Mouse (Mus musculus) hindbrain, embryonic 10.5 days (tissue): ENCODE measurements around the gene Olfr806. TPM values are rescaled to one million over a fixed set of nuclear protein-coding genes. Genes with fewer than 3 reads are reported as not detected.

ENCODE experiments used
- DNase-seq: peaks from one replicate; pipeline ENCODE4 v3.0.0-alpha.2; 2017; ENCODE audit warnings: low spot score
- H3K27ac ChIP-seq: fragments of 300-500 bp; sonication (generic); 2 replicates; pipeline ENCODE4 v1.5.1; 2016; ENCODE audit warnings: mild to moderate bottlenecking, moderate library complexity
- H3K27me3 ChIP-seq: fragments of 300-500 bp; sonication (generic); 2 replicates; pipeline ENCODE4 v1.6.1; 2016; ENCODE audit warnings: mild to moderate bottlenecking; ENCODE audit not compliant: poor library complexity, insufficient read depth, severe bottlenecking
- H3K36me3 ChIP-seq: fragments of 300-500 bp; sonication (generic); 2 replicates; pipeline ENCODE4 v1.6.1; 2016; ENCODE audit warnings: mild to moderate bottlenecking, moderate library complexity
- H3K4me1 ChIP-seq: fragments of 300-500 bp; sonication (generic); replicated peaks from 2 replicates; pipeline ENCODE4 v1.6.1; 2016; ENCODE audit warnings: mild to moderate bottlenecking
- H3K4me3 ChIP-seq: fragments of 300-500 bp; sonication (generic); 2 replicates; pipeline ENCODE4 v1.5.1; 2016; ENCODE audit warnings: mild to moderate bottlenecking, moderate library complexity
- H3K9me3 ChIP-seq: fragments of 300-500 bp; sonication (generic); 2 replicates; pipeline ENCODE4 v1.6.1; 2016; ENCODE audit warnings: mild to moderate bottlenecking, moderate library complexity
- WGBS: fragments of 180-500 bp; shearing (Covaris S2); methylation state at CpG from one replicate; pipeline ENCODE4 v1.1.7; 2016; 5-methylcytosine and 5-hydroxymethylcytosine counted together
- polyA plus RNA-seq: library from polyadenylated mRNA; unstranded; fragments of >200 nt; fragmentation: Nextera tagmentation; extraction: Ambion mirVana; gene quantifications from 2 replicates; pipeline ENCODE4 v1.2.1, GENCODE M21; 2016

Olfr806 gene
- polyA plus RNA-seq: not detected in 2 replicates

- no peaks in the 10 kb centered on the region for H3K27me3 ChIP-seq
- DNase-seq: no peak
Measured at GRCm38 (mm10) chr10:129741821-129742220, at the start of gene Olfr806. Gene Olfr806, minus strand, starts transcription at chr10:129741921.

GRCm38 (mm10) chr10:129778123-129778522, 36.4 kb upstream of the Olfr806 start:
- H3K27me3 ChIP-seq: no peaks in the 10 kb centered on the region
- no peaks in the 10 kb centered on the region for H3K4me1 ChIP-seq
- H3K4me3 ChIP-seq: no peak overlapping the region
- no peak overlapping the region for H3K27ac ChIP-seq
- H3K9me3 ChIP-seq: no peaks in the 10 kb centered on the region
- H3K36me3 ChIP-seq: no peaks in the 10 kb centered on the region
- no peak for DNase-seq

More at GRCm38 (mm10) chr10:129741821-129742220, at the start of gene Olfr806:
- H3K9me3 ChIP-seq: no peaks in the 10 kb centered on the region
- H3K36me3 ChIP-seq: no peaks in the 10 kb centered on the region
- H3K4me3 ChIP-seq: no peak within 1 kb of the TSS
- H3K4me1 ChIP-seq: no peaks in the 10 kb centered on the region
- no peak within 1 kb of the TSS for H3K27ac ChIP-seq

DNA sequence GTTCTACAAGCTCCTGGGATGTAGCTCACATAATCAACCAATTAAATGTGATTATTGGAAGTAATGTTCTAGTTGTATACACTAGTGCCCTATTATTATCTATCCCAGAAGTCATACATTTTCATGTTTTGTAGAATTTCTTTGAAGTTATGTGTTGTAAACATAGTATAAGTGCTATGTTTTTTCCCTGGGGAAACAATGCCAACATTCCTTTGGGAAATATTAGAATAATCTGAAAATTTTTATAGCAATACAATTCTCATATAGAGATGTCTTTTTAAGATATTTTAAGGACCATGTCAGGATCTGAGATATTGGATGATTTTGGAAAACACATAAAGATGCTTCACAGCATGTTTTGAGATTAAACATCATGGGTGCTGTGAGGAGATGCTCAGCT, 32.6 kb upstream of the Olfr806 start, which contains the start of gene Olfr809:
Gene Olfr809 (plus strand): TSS at position 301 of the 400 bp plus-strand sequence.
- Histone ChIP-seq H3K27me3 (no peaks in the 10 kb centered on the region), H3K9me3 (no peaks in the 10 kb centered on the region), H3K4me1 (no peaks in the 10 kb centered on the region), H3K27ac (no peak within 1 kb of the TSS), H3K4me3 (no peak within 1 kb of the TSS), H3K36me3 (no peaks in the 10 kb centered on the region)
- DNase-seq: no peak

- 91% methylated on average over 1 of the region's 1 CpGs for WGBS
- H3K9me3 ChIP-seq: no peaks in the 10 kb centered on the region
- H3K36me3 ChIP-seq: no peaks in the 10 kb centered on the region
Measured at GRCm38 (mm10) chr10:129765182-129765581, 23.5 kb upstream of the Olfr806 start, which contains the start of gene Olfr808. Gene Olfr808, plus strand, starts transcription at chr10:129765482.

DNA sequence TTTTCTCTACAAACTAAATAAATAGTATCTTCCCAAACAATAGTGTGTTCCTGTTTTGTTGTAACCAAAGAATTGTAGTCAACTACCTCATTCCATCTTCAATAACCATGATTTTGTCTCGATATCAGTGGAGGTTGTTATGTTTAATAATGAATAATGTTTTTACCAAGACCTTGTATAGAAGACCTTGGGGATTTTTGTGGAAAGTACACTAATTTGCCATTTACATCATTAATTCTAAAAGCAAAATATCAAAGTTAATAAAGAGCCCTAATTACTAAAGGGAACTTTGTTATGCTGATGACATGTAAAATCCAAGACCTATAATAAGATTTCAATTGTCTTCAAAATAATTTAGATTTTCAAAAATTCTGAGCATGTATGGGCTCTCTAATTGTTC, 16.0 kb upstream of the Olfr806 start, which contains the start of gene Olfr807:
Gene Olfr807 (minus strand): TSS at position 101 of the 400 bp plus-strand sequence.
- WGBS: 83% methylated on average over 1 of the region's 1 CpGs
- no peak within 1 kb of the TSS for H3K27ac ChIP-seq
- DNase-seq: no peak

More at GRCm38 (mm10) chr10:129765182-129765581, 23.5 kb upstream of the Olfr806 start, which contains the start of gene Olfr808:
- H3K27me3 ChIP-seq: no peaks in the 10 kb centered on the region
- no peak within 1 kb of the TSS for H3K4me3 ChIP-seq
- H3K4me1 ChIP-seq: no peaks in the 10 kb centered on the region
- no peak within 1 kb of the TSS for H3K27ac ChIP-seq
- DNase-seq: no peak

GRCm38 (mm10) chr10:129729275-129729674, 12.4 kb downstream of the Olfr806 start, which contains the start of gene Olfr805:
Gene Olfr805, minus strand, starts transcription at chr10:129729375.
- Histone ChIP-seq H3K36me3 (no peaks in the 10 kb centered on the region), H3K9me3 (no peaks in the 10 kb centered on the region), H3K4me3 (no peak within 1 kb of the TSS), H3K27me3 (no peaks in the 10 kb centered on the region), H3K27ac (no peak within 1 kb of the TSS), H3K4me1 (no peaks in the 10 kb centered on the region)
- DNase-seq: no peak
- WGBS: 92% methylated on average over 2 of the region's 2 CpGs

More for the DNA sequence above, 16.0 kb upstream of the Olfr806 start, which contains the start of gene Olfr807:
- Histone ChIP-seq H3K36me3 (no peaks in the 10 kb centered on the region), H3K4me3 (no peak within 1 kb of the TSS), H3K9me3 (no peaks in the 10 kb centered on the region), H3K4me1 (no peaks in the 10 kb centered on the region), H3K27me3 (no peaks in the 10 kb centered on the region)

- DNase-seq: no peak
- Histone ChIP-seq H3K4me1 (no peaks in the 10 kb centered on the region), H3K9me3 (no peaks in the 10 kb centered on the region), H3K36me3 (no peaks in the 10 kb centered on the region), H3K4me3 (no peak within 1 kb of the TSS), H3K27me3 (no peaks in the 10 kb centered on the region), H3K27ac (no peak within 1 kb of the TSS)
Measured at GRCm38 (mm10) chr10:129702910-129703309, 38.8 kb downstream of the Olfr806 start, which contains the start of gene Olfr804. Gene Olfr804, plus strand, starts transcription at chr10:129703210.

GRCm38 (mm10) chr10:129694186-129694585, 47.5 kb downstream of the Olfr806 start, which contains the start of gene Olfr803:
Gene Olfr803, minus strand, starts transcription at chr10:129694286.
- H3K27ac ChIP-seq: no peak within 1 kb of the TSS
- no peaks in the 10 kb centered on the region for H3K4me1 ChIP-seq
- no peaks in the 10 kb centered on the region for H3K27me3 ChIP-seq
- H3K9me3 ChIP-seq: no peaks in the 10 kb centered on the region
- no peaks in the 10 kb centered on the region for H3K36me3 ChIP-seq
- no peak within 1 kb of the TSS for H3K4me3 ChIP-seq
- 77% methylated on average over 2 of the region's 2 CpGs for WGBS
- DNase-seq: no peak

GRCm38 (mm10) chr10:129688069-129688468, 53.7 kb downstream of the Olfr806 start, which contains the start of gene Olfr802:
Gene Olfr802, minus strand, starts transcription at chr10:129688169.
- H3K9me3 ChIP-seq: no peaks in the 10 kb centered on the region
- H3K4me3 ChIP-seq: no peak within 1 kb of the TSS
- no peaks in the 10 kb centered on the region for H3K27me3 ChIP-seq
- no peaks in the 10 kb centered on the region for H3K4me1 ChIP-seq
- no peak within 1 kb of the TSS for H3K27ac ChIP-seq
- DNase-seq: no peak
- WGBS: 87% methylated on average over 1 of the region's 1 CpGs
- no peaks in the 10 kb centered on the region for H3K36me3 ChIP-seq

Other genes with a start within 250 kb of the Olfr806 start
- gene Olfr790, start 243.4 kb downstream of the Olfr806 start, polyA plus RNA-seq: not detected in 2 replicates
- gene Olfr791, start 220.1 kb downstream of the Olfr806 start, polyA plus RNA-seq: not detected in 2 replicates
- not detected in 2 replicates for gene Olfr792, start 202.8 kb downstream of the Olfr806 start, polyA plus RNA-seq
- gene Olfr794, start 174.3 kb downstream of the Olfr806 start, polyA plus RNA-seq: not detected in 2 replicates
- not detected in 2 replicates for gene Olfr796, start 129.4 kb downstream of the Olfr806 start, polyA plus RNA-seq
- gene Olfr798, start 114.0 kb downstream of the Olfr806 start, polyA plus RNA-seq: not detected in 2 replicates
- gene Olfr799, start 104.4 kb downstream of the Olfr806 start, polyA plus RNA-seq: not detected in 2 replicates
- not detected in 2 replicates for gene Olfr800, start 84.2 kb downstream of the Olfr806 start, polyA plus RNA-seq
- gene Olfr801, start 68.1 kb downstream of the Olfr806 start, polyA plus RNA-seq: not detected in 2 replicates
- gene Olfr802, start 53.8 kb downstream of the Olfr806 start, polyA plus RNA-seq: not detected in 2 replicates
- not detected in 2 replicates for gene Olfr803, start 47.6 kb downstream of the Olfr806 start, polyA plus RNA-seq
- not detected in 2 replicates for gene Olfr804, start 38.7 kb downstream of the Olfr806 start, polyA plus RNA-seq
- not detected in 2 replicates for gene Olfr805, start 12.5 kb downstream of the Olfr806 start, polyA plus RNA-seq
- not detected in 2 replicates for gene Olfr807, start 15.9 kb upstream of the Olfr806 start, polyA plus RNA-seq
- not detected in 2 replicates for gene Olfr808, start 23.6 kb upstream of the Olfr806 start, polyA plus RNA-seq
- not detected in 2 replicates for gene Olfr809, start 32.7 kb upstream of the Olfr806 start, polyA plus RNA-seq
- not detected in 2 replicates for gene Olfr810, start 53.0 kb upstream of the Olfr806 start, polyA plus RNA-seq
- gene Olfr811, start 62.5 kb upstream of the Olfr806 start, polyA plus RNA-seq: not detected in 2 replicates
- not detected in 2 replicates for gene Olfr812, start 104.2 kb upstream of the Olfr806 start, polyA plus RNA-seq
- gene Olfr813, start 113.4 kb upstream of the Olfr806 start, polyA plus RNA-seq: not detected in 2 replicates
- gene Olfr814, start 137.9 kb upstream of the Olfr806 start, polyA plus RNA-seq: not detected in 2 replicates
- gene Olfr815, start 163.9 kb upstream of the Olfr806 start, polyA plus RNA-seq: not detected in 2 replicates
- gene Olfr816, start 173.7 kb upstream of the Olfr806 start, polyA plus RNA-seq: not detected in 2 replicates
- not detected in 2 replicates for gene Olfr818, start 207.2 kb upstream of the Olfr806 start, polyA plus RNA-seq
- not detected in 2 replicates for gene Olfr819, start 225.3 kb upstream of the Olfr806 start, polyA plus RNA-seq
- gene Olfr247, start 234.2 kb upstream of the Olfr806 start, polyA plus RNA-seq: not detected in 2 replicates
- gene Gm10310, start 243.1 kb upstream of the Olfr806 start, polyA plus RNA-seq: not detected in 2 replicates